8 mouse cellular contexts compared by ENCODE assay signal in the genomic region with DNA sequence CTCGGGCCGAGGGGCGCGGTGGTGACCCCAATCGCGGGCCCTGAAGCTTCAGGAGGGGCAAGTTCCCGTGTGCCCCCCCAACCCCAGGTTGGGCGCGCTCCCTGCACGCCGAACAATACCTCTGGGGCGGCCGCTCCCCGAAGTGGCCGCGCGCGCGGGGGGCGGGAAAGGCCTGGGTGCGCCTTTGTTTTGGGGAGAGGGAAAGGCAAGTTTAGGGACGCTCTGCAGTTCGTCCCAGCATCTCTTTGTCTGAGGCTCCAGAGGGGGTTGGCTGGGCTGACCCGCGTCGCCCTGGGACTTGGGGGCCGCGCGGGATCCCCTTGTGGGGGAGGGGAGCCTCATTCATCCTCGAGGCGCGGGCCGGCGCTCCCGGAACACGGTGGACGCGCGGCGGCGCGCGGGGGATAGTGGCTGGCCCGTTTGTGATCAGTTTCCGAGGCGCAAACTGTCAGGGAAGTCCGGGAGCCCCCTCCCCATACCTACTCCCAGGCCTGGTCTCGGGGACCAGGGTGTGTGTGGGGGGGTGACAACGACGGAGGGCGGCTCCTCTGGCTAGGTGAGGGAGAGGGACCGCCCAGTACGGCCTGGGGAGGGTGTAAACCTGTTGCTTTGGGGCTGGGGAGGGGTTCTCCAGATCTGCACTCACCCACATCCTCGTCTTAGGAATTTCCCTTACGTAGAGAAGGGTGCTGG. TPM values are rescaled to one million over a fixed set of nuclear protein-coding genes. Genes with fewer than 3 reads are reported as not detected.
A peak's percentile ranks its signal among the peaks of the same experiment; 100 is the strongest.
DNase-seq lines count a peak whose midpoint lies in the region; ATAC-seq and TF ChIP-seq lines count a peak whose summit lies in the region.

No protein-coding gene starts in this region.

- H3K27ac ChIP-seq in heart, adult 2 months, result peak overlapping the region; percentile 89
- peak overlapping the region; percentile 84 for H3K27ac ChIP-seq in liver, embryonic 11.5 days (ENCODE audit: low read depth, low read length)
- peak overlapping the region; percentile 96 for H3K27ac ChIP-seq in stomach, embryonic 16.5 days (ENCODE audit: low read length)

- no peaks in the 10 kb centered on the region for H3K9me3 ChIP-seq in liver, embryonic 11.5 days (ENCODE audit: control insufficient read depth, low read length)
- H3K9me3 ChIP-seq in stomach, embryonic 16.5 days (replicated peaks; ENCODE audit: control insufficient read depth, low read length), result no peaks in the 10 kb centered on the region

- 16% methylated on average over 55 of the region's 55 CpGs for WGBS in heart, adult 2 months
- 10% methylated on average over 45 of the region's 55 CpGs for WGBS in liver, embryonic 11.5 days
- 15% methylated on average over 36 of the region's 55 CpGs for WGBS in stomach, embryonic 16.5 days

- peak; percentile 3 to 23 for DNase-seq in left cerebral cortex, adult 18-20 months (ENCODE audit: low spot score in 2 of 2)
- DNase-seq in left cerebral cortex, adult 11 months (ENCODE audit: low spot score), result no peak
- DNase-seq in embryo, embryonic 10.5 days (ENCODE audit: low spot score), result peak; percentile 50
- peak; percentile 59 to 68 for DNase-seq in heart, adult 2 months
- peak; percentile 52 for DNase-seq in kidney, adult 18-20 months
- DNase-seq in liver, embryonic 11.5 days (ENCODE audit: low spot score), result peak; percentile 58
- DNase-seq in natural killer cell, adult 2 months (ENCODE audit: low spot score in 2 of 2), result peak; percentile 32 to 37

- no peaks in the 10 kb centered on the region for H3K79me2 ChIP-seq in heart, adult 2 months (replicated peaks; ENCODE audit: control insufficient read depth, insufficient read depth, low read length)

- peak overlapping the region; percentile 79 for H3K4me3 ChIP-seq in heart, adult 2 months
- H3K4me3 ChIP-seq in liver, embryonic 11.5 days (ENCODE audit: low read depth, low read length), result peak overlapping the region; percentile 70
- peak overlapping the region; percentile 66 for H3K4me3 ChIP-seq in stomach, embryonic 16.5 days (replicated peaks; ENCODE audit: low read length)

- no peak for TF ChIP-seq CTCF in heart, adult 2 months (IDR thresholded peaks at IDR 0.05)

- intact Hi-C loops in heart, adult 2 months (cut with DNase I), result loop anchor here (2.0 to 5.0 kb wide), 2 partner anchors 36 to 69 kb away; no protein-coding TSS in a partner anchor

- TF ChIP-seq POLR2A in heart, adult 2 months (IDR thresholded peaks at IDR 0.05; ENCODE audit: insufficient read depth, low read depth, low read length), result no peak

- H3K9ac ChIP-seq in heart, adult 2 months (ENCODE audit: low read depth, low read length), result peak overlapping the region; percentile 100
- H3K9ac ChIP-seq in liver, embryonic 11.5 days (ENCODE audit: low read depth, low read length), result peak overlapping the region; percentile 85
- H3K9ac ChIP-seq in stomach, embryonic 16.5 days (ENCODE audit: low read length), result peak overlapping the region; percentile 84

- H3K36me3 ChIP-seq in heart, adult 2 months (ENCODE audit: control insufficient read depth, insufficient read depth, low read length), result peaks cover 2% of the 10 kb centered on the region; the same call in 1 of the 2 replicates
- H3K36me3 ChIP-seq in liver, embryonic 11.5 days (ENCODE audit: control insufficient read depth, insufficient read depth, low read length), result no peaks in the 10 kb centered on the region
- H3K36me3 ChIP-seq in stomach, embryonic 16.5 days (ENCODE audit: control insufficient read depth, insufficient read depth, low read length), result no peaks in the 10 kb centered on the region

- peak; percentile 49 for ATAC-seq in liver, embryonic 11.5 days (replicated peaks; ENCODE audit: low FRiP score)
- peak; percentile 17; the same call in 1 of the 2 replicates for ATAC-seq in stomach, embryonic 16.5 days (ENCODE audit: insufficient read depth, low FRiP score)

- no peaks in the 10 kb centered on the region for H3K27me3 ChIP-seq in heart, adult 2 months (ENCODE audit: control insufficient read depth, insufficient read depth, low read length)
- no peaks in the 10 kb centered on the region for H3K27me3 ChIP-seq in liver, embryonic 11.5 days (replicated peaks; ENCODE audit: control insufficient read depth, insufficient read depth, low read length)
- no peaks in the 10 kb centered on the region for H3K27me3 ChIP-seq in stomach, embryonic 16.5 days (ENCODE audit: control insufficient read depth, insufficient read depth, low read length)

- peak overlapping the region; percentile 65 for H3K4me2 ChIP-seq in liver, embryonic 11.5 days
- H3K4me2 ChIP-seq in stomach, embryonic 16.5 days (ENCODE audit: low read depth, low read length), result peak overlapping the region; percentile 48

- H3K4me1 ChIP-seq in heart, adult 2 months (ENCODE audit: control insufficient read depth, insufficient read depth, low read length), result peaks cover 3% of the 10 kb centered on the region
- peaks cover 3% of the 10 kb centered on the region; the same call in 1 of the 2 replicates for H3K4me1 ChIP-seq in liver, embryonic 11.5 days (replicated peaks; ENCODE audit: control insufficient read depth, insufficient read depth, low read length)
- H3K4me1 ChIP-seq in stomach, embryonic 16.5 days (ENCODE audit: control insufficient read depth, insufficient read depth, low read length), result peaks cover 9% of the 10 kb centered on the region; the same call in 1 of the 2 replicates

- no peak for TF ChIP-seq EP300 in heart, adult 2 months (IDR thresholded peaks at IDR 0.05; ENCODE audit: insufficient read depth, low read depth, low read length)

RNA-seq across cellular contexts. Expression of a gene that starts 0.6 kb away (rescaled TPM):
- total RNA-seq in left cerebral cortex, adult 18-20 months (2021), result 10 to 100 TPM; 51.2 to 51.3 TPM
- total RNA-seq in heart, adult 2 months (2021), result 10 to 100 TPM; 30.7 to 32.5 TPM
- 14.7 and 25.8 TPM in 2 replicates for polyA plus RNA-seq in heart, adult 2 months (2012; rRNA removed)
- polyA plus RNA-seq in liver, embryonic 11.5 days (2014; fragmentation: Nextera tagmentation; extraction: Ambion mirVana), result 53.0 and 56.7 TPM in 2 replicates
- polyA plus RNA-seq in stomach, embryonic 16.5 days (2015; fragmentation: Nextera tagmentation; extraction: Ambion mirVana), result 56.8 and 60.7 TPM in 2 replicates
